Mouse (Mus musculus): Measurements from ENCODE around the gene Basp1. TPM values are rescaled to one million over a fixed set of nuclear protein-coding genes. Genes with fewer than 3 reads are reported as not detected.

Gene Basp1
- polyA plus RNA-seq, 1 experiment from 2014 or later = 14.5 TPM

DNA sequence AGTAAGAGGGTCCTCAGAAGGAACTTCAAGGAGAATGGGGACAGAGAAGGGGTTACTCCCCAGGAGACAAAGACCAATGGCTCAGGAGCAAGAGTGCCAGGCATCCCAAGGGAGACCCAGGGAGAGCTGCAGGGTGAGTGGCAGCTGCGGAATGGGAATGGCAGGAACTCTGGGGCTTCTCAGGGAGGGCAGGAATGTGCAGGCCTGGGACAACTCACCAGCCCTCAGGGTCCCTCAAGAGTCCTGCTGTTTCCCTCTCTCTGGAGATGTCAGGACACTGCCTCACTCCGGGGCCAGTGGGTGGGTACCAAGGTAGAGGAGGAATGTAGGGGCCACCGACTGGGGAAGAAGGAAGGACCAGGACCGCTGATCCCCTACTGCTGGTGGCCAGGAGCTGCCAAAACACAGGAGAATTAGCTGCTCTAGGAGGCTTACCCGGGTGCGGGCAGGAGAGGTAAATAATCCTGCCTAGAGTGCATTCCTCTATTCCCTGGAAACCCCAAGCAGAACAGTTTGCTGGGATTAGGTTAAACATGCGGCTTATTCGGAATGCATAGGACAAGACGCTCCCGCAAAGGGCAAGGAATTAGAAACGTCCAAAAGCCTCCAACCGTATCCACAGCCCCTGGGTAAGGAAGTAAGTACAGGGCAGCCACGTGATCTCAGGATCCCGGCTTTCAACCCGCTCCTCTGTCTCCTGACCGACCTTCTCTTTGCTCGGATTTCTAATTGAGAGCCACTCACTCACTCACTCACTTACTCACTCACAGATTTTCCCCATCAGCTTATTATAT is 32.0 kb upstream of the Basp1 start:
- H3K9me3 ChIP-seq (ENCODE audit: low read length) = no peaks in the 10 kb centered on the region
- 7% methylated on average over 17 of the region's 17 CpGs for WGBS
- no peaks in the 10 kb centered on the region for H3K36me3 ChIP-seq (ENCODE audit: insufficient read depth, low read length)
- 0 out of 2 replicates have a peak overlapping the region, but pooled peaks have one; percentile 9 for H3K4me3 ChIP-seq (ENCODE audit: low read length)
- H3K4me1 ChIP-seq (ENCODE audit: insufficient read depth, low read length) = peaks cover 29% of the 10 kb centered on the region
- peak; percentile 43; the same call in 1 of the 2 replicates for ATAC-seq (ENCODE audit: low FRiP score, low TSS enrichment)
- no peaks in the 10 kb centered on the region for H3K27me3 ChIP-seq (ENCODE audit: insufficient read depth, low read length)
- H3K9ac ChIP-seq (replicated peaks; ENCODE audit: low read length) = peak overlapping the region; percentile 10; the same call in 1 of the 2 replicates
- H3K27ac ChIP-seq (ENCODE audit: low read length) = peak overlapping the region; percentile 50; the same call in 1 of the 2 replicates
- peak overlapping the region; percentile 39 for H3K4me2 ChIP-seq (replicated peaks; ENCODE audit: low read depth, low read length)

DNA sequence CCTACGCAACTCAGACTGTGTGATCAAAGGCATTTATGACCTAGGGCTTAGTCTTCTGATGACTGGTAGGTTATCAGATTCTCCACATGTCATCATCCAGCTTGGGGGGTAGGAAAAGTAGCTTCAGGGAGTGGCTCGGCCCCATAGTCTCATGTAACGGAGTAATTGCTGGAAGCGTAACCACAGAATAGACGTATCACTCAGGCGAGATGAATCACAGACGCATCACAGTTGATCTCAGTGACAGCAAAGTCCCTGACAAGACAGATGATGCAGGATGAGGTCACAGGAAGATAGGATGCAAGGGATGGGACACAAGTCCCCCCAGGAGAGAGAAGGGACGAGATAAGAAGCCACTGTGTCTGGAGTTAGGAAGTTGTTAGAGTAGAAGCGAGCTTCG is 30.6 kb upstream of the Basp1 start:
- Histone ChIP-seq H3K4me1 (ENCODE audit: insufficient read depth, low read length) (peaks cover 32% of the 10 kb centered on the region), H3K4me2 (replicated peaks; ENCODE audit: low read depth, low read length) (no peak overlapping the region), H3K27ac (ENCODE audit: low read length) (no peak overlapping the region), H3K36me3 (ENCODE audit: insufficient read depth, low read length) (no peaks in the 10 kb centered on the region), H3K9ac (replicated peaks; ENCODE audit: low read length) (no peak overlapping the region), H3K4me3 (ENCODE audit: low read length) (no peak overlapping the region), H3K27me3 (ENCODE audit: insufficient read depth, low read length) (no peaks in the 10 kb centered on the region), H3K9me3 (ENCODE audit: low read length) (no peaks in the 10 kb centered on the region)
- ATAC-seq (ENCODE audit: low FRiP score, low TSS enrichment) = no peak
- WGBS = 54% methylated on average over 10 of the region's 10 CpGs

DNA sequence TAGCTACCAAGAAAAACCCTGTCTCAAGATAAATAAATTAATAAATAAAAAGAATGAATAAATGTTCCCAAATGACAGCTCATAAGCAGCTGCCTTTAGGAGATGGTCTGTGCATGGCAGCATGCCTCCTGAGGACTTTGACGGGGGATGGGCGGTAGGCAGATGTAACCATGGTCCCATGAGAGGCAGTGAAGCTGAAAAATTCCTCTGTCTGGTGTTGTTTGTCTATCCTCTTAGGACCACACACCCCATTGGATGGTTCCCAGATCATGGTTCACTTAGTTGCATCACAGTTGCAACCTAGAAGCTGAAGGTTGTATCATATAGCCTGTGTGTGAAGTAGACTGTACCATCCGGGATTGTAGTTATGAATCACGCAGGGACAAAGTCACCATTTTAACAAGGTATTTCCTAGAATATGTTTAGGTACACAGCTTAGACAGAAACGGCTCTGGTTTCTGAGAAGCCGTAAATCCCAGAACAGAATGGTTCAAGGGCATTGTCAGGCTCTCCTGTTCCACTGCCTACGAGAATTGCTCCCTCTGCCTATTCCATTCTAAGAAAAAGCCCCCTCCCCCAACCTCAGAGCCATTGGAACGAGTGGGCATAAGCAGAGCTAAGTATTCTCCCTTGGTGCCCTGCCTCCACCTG is 29.7 kb upstream of the Basp1 start:
- 48% methylated on average over 8 of the region's 8 CpGs for WGBS
- no peak overlapping the region for H3K4me3 ChIP-seq (ENCODE audit: low read length)

DNA sequence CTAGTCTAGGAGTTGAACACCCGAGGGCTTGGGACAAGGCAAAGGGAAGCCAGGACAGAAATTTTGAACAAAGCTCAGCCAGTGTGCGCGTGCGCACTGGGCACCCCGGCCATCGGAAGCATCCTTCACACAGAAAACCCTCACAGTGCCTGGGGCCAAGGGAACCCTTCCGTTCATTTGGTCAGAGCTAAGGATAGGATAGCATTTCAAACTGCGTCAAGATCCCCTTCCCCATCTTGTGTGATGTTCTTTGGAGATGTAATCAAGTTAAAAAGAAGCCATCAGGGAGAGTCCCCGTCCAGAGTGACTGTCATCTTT is 28.3 kb upstream of the Basp1 start:
- H3K4me2 ChIP-seq (replicated peaks; ENCODE audit: low read depth, low read length) = no peak overlapping the region
- peaks cover 35% of the 10 kb centered on the region for H3K4me1 ChIP-seq (ENCODE audit: insufficient read depth, low read length)
- no peaks in the 10 kb centered on the region for H3K36me3 ChIP-seq (ENCODE audit: insufficient read depth, low read length)
- no peaks in the 10 kb centered on the region for H3K27me3 ChIP-seq (ENCODE audit: insufficient read depth, low read length)
- 71% methylated on average over 9 of the region's 9 CpGs for WGBS
- no peak for ATAC-seq (ENCODE audit: low FRiP score, low TSS enrichment)
- no peak overlapping the region for H3K9ac ChIP-seq (replicated peaks; ENCODE audit: low read length)
- no peak overlapping the region for H3K4me3 ChIP-seq (ENCODE audit: low read length)
- H3K27ac ChIP-seq (ENCODE audit: low read length) = no peak overlapping the region
- H3K9me3 ChIP-seq (ENCODE audit: low read length) = no peaks in the 10 kb centered on the region

More for the DNA sequence above, 29.7 kb upstream of the Basp1 start:
- peak; percentile 62 for ATAC-seq (ENCODE audit: low FRiP score, low TSS enrichment)
- Histone ChIP-seq H3K9ac (replicated peaks; ENCODE audit: low read length) (no peak overlapping the region), H3K27ac (ENCODE audit: low read length) (no peak overlapping the region), H3K9me3 (ENCODE audit: low read length) (no peaks in the 10 kb centered on the region), H3K36me3 (ENCODE audit: insufficient read depth, low read length) (no peaks in the 10 kb centered on the region), H3K4me2 (replicated peaks; ENCODE audit: low read depth, low read length) (no peak overlapping the region), H3K27me3 (ENCODE audit: insufficient read depth, low read length) (no peaks in the 10 kb centered on the region), H3K4me1 (ENCODE audit: insufficient read depth, low read length) (peaks cover 32% of the 10 kb centered on the region)

- H3K4me1 ChIP-seq (ENCODE audit: insufficient read depth, low read length) = peaks cover 31% of the 10 kb centered on the region
- H3K36me3 ChIP-seq (ENCODE audit: insufficient read depth, low read length) = no peaks in the 10 kb centered on the region
- no peak for ATAC-seq (ENCODE audit: low FRiP score, low TSS enrichment)
These were observed 27.7 kb upstream of the Basp1 start for GRCm38 (mm10) chr15:25440991-25441867.

GRCm38 (mm10) chr15:25440317-25440716 is 26.8 kb upstream of the Basp1 start:
- H3K4me1 ChIP-seq (ENCODE audit: insufficient read depth, low read length) = peaks cover 22% of the 10 kb centered on the region
- H3K27ac ChIP-seq (ENCODE audit: low read length) = peak overlapping the region; percentile 37; the same call in 1 of the 2 replicates
- H3K9ac ChIP-seq (replicated peaks; ENCODE audit: low read length) = no peak overlapping the region
- ATAC-seq (ENCODE audit: low FRiP score, low TSS enrichment) = peak; percentile 46; the same call in 1 of the 2 replicates
- WGBS = 65% methylated on average over 8 of the region's 8 CpGs
- no peak overlapping the region for H3K4me3 ChIP-seq (ENCODE audit: low read length)
- H3K9me3 ChIP-seq (ENCODE audit: low read length) = no peaks in the 10 kb centered on the region
- no peaks in the 10 kb centered on the region for H3K27me3 ChIP-seq (ENCODE audit: insufficient read depth, low read length)
- H3K36me3 ChIP-seq (ENCODE audit: insufficient read depth, low read length) = no peaks in the 10 kb centered on the region
- 0 out of 2 replicates have a peak overlapping the region, but pooled peaks have one; percentile 26 for H3K4me2 ChIP-seq (replicated peaks; ENCODE audit: low read depth, low read length)

More at GRCm38 (mm10) chr15:25440991-25441867, 27.7 kb upstream of the Basp1 start:
- H3K4me3 ChIP-seq (ENCODE audit: low read length) = peak overlapping the region; percentile 25
- H3K9ac ChIP-seq (replicated peaks; ENCODE audit: low read length) = no peak overlapping the region; the same call in 1 of the 2 replicates
- no peak overlapping the region for H3K27ac ChIP-seq (ENCODE audit: low read length)
- H3K9me3 ChIP-seq (ENCODE audit: low read length) = no peaks in the 10 kb centered on the region
- H3K4me2 ChIP-seq (replicated peaks; ENCODE audit: low read depth, low read length) = peak overlapping the region; percentile 53
- WGBS = 11% methylated on average over 24 of the region's 24 CpGs
- H3K27me3 ChIP-seq (ENCODE audit: insufficient read depth, low read length) = no peaks in the 10 kb centered on the region

GRCm38 (mm10) chr15:25432341-25432740 is 18.8 kb upstream of the Basp1 start:
- no peaks in the 10 kb centered on the region for H3K36me3 ChIP-seq (ENCODE audit: insufficient read depth, low read length)
- no peak overlapping the region for H3K27ac ChIP-seq (ENCODE audit: low read length)
- no peak overlapping the region for H3K9ac ChIP-seq (replicated peaks; ENCODE audit: low read length)
- H3K4me1 ChIP-seq (ENCODE audit: insufficient read depth, low read length) = no peaks in the 10 kb centered on the region
- WGBS = 86% methylated on average over 1 of the region's 1 CpGs
- no peak overlapping the region for H3K4me2 ChIP-seq (replicated peaks; ENCODE audit: low read depth, low read length)
- H3K27me3 ChIP-seq (ENCODE audit: insufficient read depth, low read length) = no peaks in the 10 kb centered on the region
- H3K9me3 ChIP-seq (ENCODE audit: low read length) = no peaks in the 10 kb centered on the region
- ATAC-seq (ENCODE audit: low FRiP score, low TSS enrichment) = no peak
- H3K4me3 ChIP-seq (ENCODE audit: low read length) = no peak overlapping the region

DNA sequence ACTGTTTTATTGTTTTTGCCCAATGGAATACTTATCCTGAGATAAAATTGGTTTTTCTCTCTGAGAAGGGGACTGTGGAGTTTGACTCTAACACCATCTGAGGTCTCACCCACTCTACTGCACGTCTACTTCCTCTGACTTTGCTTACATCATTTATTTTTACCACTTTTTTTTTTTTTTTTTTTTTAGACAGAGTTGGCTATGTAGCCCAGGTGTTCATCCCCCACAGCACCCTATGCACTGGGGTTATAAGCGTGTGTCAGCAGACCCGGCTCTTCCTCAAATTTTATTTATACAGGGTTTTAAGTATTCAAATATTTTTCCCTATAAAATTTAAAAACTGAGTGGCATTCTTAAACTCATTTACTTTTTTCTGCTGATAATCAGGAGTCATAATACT is 16.6 kb upstream of the Basp1 start:
- no peak overlapping the region for H3K27ac ChIP-seq (ENCODE audit: low read length)
- 81% methylated on average over 3 of the region's 3 CpGs for WGBS
- no peaks in the 10 kb centered on the region for H3K9me3 ChIP-seq (ENCODE audit: low read length)
- no peaks in the 10 kb centered on the region for H3K4me1 ChIP-seq (ENCODE audit: insufficient read depth, low read length)
- no peak overlapping the region for H3K9ac ChIP-seq (replicated peaks; ENCODE audit: low read length)
- ATAC-seq (ENCODE audit: low FRiP score, low TSS enrichment) = no peak
- no peak overlapping the region for H3K4me2 ChIP-seq (replicated peaks; ENCODE audit: low read depth, low read length)
- H3K27me3 ChIP-seq (ENCODE audit: insufficient read depth, low read length) = no peaks in the 10 kb centered on the region
- no peak overlapping the region for H3K4me3 ChIP-seq (ENCODE audit: low read length)
- H3K36me3 ChIP-seq (ENCODE audit: insufficient read depth, low read length) = no peaks in the 10 kb centered on the region

GRCm38 (mm10) chr15:25429007-25429406 is 15.4 kb upstream of the Basp1 start:
- 69% methylated on average over 7 of the region's 7 CpGs for WGBS
- Histone ChIP-seq H3K27ac (ENCODE audit: low read length) (no peak overlapping the region), H3K4me1 (ENCODE audit: insufficient read depth, low read length) (no peaks in the 10 kb centered on the region), H3K36me3 (ENCODE audit: insufficient read depth, low read length) (no peaks in the 10 kb centered on the region), H3K4me3 (ENCODE audit: low read length) (no peak overlapping the region), H3K4me2 (replicated peaks; ENCODE audit: low read depth, low read length) (no peak overlapping the region), H3K9ac (replicated peaks; ENCODE audit: low read length) (no peak overlapping the region), H3K27me3 (ENCODE audit: insufficient read depth, low read length) (no peaks in the 10 kb centered on the region), H3K9me3 (ENCODE audit: low read length) (no peaks in the 10 kb centered on the region)
- no peak for ATAC-seq (ENCODE audit: low FRiP score, low TSS enrichment)
